Mouse (Mus musculus): ENCODE measurements around the gene Tmigd1.

Tmigd1 gene

GRCm38 (mm10) chr11:76901579-76902361, at the start of gene Tmigd1:
TSS of gene Tmigd1 (plus strand) at chr11:76902159.
- no peak for DNase-seq (ENCODE audit: low spot score)

GRCm38 (mm10) chr11:76854475-76855341, 47.3 kb upstream of the Tmigd1 start:
- peak; percentile 68 for DNase-seq (ENCODE audit: low spot score)

- DNase-seq (ENCODE audit: low spot score), result no peak
These were observed 45.4 kb upstream of the Tmigd1 start for GRCm38 (mm10) chr11:76856601-76857000.

GRCm38 (mm10) chr11:76857111-76857510, 44.8 kb upstream of the Tmigd1 start:
- no peak for DNase-seq (ENCODE audit: low spot score)

- DNase-seq (ENCODE audit: low spot score), result no peak
These were observed 43.2 kb upstream of the Tmigd1 start for GRCm38 (mm10) chr11:76858781-76859180.

GRCm38 (mm10) chr11:76859261-76859660, 42.7 kb upstream of the Tmigd1 start:
- DNase-seq (ENCODE audit: low spot score), result no peak

GRCm38 (mm10) chr11:76861185-76861584, 40.8 kb upstream of the Tmigd1 start:
- no peak for DNase-seq (ENCODE audit: low spot score)

GRCm38 (mm10) chr11:76872556-76873234, 29.3 kb upstream of the Tmigd1 start:
- no peak for DNase-seq (ENCODE audit: low spot score)

- DNase-seq (ENCODE audit: low spot score), result no peak
These were observed 28.1 kb upstream of the Tmigd1 start for GRCm38 (mm10) chr11:76873865-76874264.

- no peak for DNase-seq (ENCODE audit: low spot score)
These were observed 27.2 kb upstream of the Tmigd1 start for GRCm38 (mm10) chr11:76874766-76875165.

- no peak for DNase-seq (ENCODE audit: low spot score)
These were observed 22.1 kb upstream of the Tmigd1 start for GRCm38 (mm10) chr11:76879816-76880215.

- no peak for DNase-seq (ENCODE audit: low spot score)
These were observed 17.5 kb upstream of the Tmigd1 start for GRCm38 (mm10) chr11:76884451-76884850.

- no peak for DNase-seq (ENCODE audit: low spot score)
These were observed 12.4 kb upstream of the Tmigd1 start for GRCm38 (mm10) chr11:76889339-76890164.

GRCm38 (mm10) chr11:76891171-76891570, 10.8 kb upstream of the Tmigd1 start:
- no peak for DNase-seq (ENCODE audit: low spot score)

GRCm38 (mm10) chr11:76891738-76892349, 10.1 kb upstream of the Tmigd1 start:
- DNase-seq (ENCODE audit: low spot score), result no peak

GRCm38 (mm10) chr11:76892972-76893371, 9.0 kb upstream of the Tmigd1 start:
- no peak for DNase-seq (ENCODE audit: low spot score)

- no peak for DNase-seq (ENCODE audit: low spot score)
These were observed 8.4 kb upstream of the Tmigd1 start for GRCm38 (mm10) chr11:76893570-76893969.

GRCm38 (mm10) chr11:76894240-76894639, 7.7 kb upstream of the Tmigd1 start:
- DNase-seq (ENCODE audit: low spot score), result peak; percentile 82

- no peak for DNase-seq (ENCODE audit: low spot score)
These were observed 5.6 kb upstream of the Tmigd1 start for GRCm38 (mm10) chr11:76896360-76896759.

- no peak for DNase-seq (ENCODE audit: low spot score)
These were observed 4.8 kb upstream of the Tmigd1 start for GRCm38 (mm10) chr11:76897126-76897525.

GRCm38 (mm10) chr11:76897871-76898270, 4.1 kb upstream of the Tmigd1 start:
- DNase-seq (ENCODE audit: low spot score), result no peak

Measured in retina, embryonic 14.5 days (tissue).